Mouse (Mus musculus) MEL (cell line): ENCODE results near the gene Ror2. TPM values are rescaled to one million over a fixed set of nuclear protein-coding genes. Genes with fewer than 3 reads are reported as not detected.

Experiments
- DNase-seq: peaks from one replicate; pipeline ENCODE4 v3.0.0; 2011; ENCODE audit warnings: low read depth, low spot score
- H3K27ac ChIP-seq: 2 replicates; pipeline ENCODE4 v1.5.1; 2012; ENCODE audit warnings: low read depth, mild to moderate bottlenecking, control low read depth, low read length, moderate library complexity; ENCODE audit not compliant: control insufficient read depth
- H3K27me3 ChIP-seq, 2 experiments: fragments of 150-350 bp in 1 of 2; sonication (generic) in 1 of 2; 2 replicates each; pipeline ENCODE4 v1.6.1; 2012; ENCODE audit warnings: low read length in 2 of 2, mild to moderate bottlenecking in 2 of 2, improper control_type of control experiment in 1 of 2, moderate library complexity in 1 of 2; ENCODE audit not compliant: insufficient read depth in 2 of 2, control insufficient read depth in 1 of 2
- H3K36me3 ChIP-seq, 2 experiments: 2 replicates each; pipeline ENCODE4 v1.6.1; 2012 to 2014; ENCODE audit warnings: low read length in 2 of 2, improper control_type of control experiment in 1 of 2, inconsistent platforms in 1 of 2, mild to moderate bottlenecking in 1 of 2; ENCODE audit not compliant: insufficient read depth in 2 of 2, control insufficient read depth in 1 of 2
- H3K4me1 ChIP-seq, 2 experiments: fragments of 150-350 bp in 1 of 2; sonication (generic) in 1 of 2; 2 replicates each; pipeline ENCODE4 v1.6.1; 2012; ENCODE audit warnings: low read length in 2 of 2, improper control_type of control experiment in 1 of 2, mild to moderate bottlenecking in 1 of 2; ENCODE audit not compliant: insufficient read depth in 2 of 2, control insufficient read depth in 1 of 2
- H3K4me3 ChIP-seq, 2 experiments: fragments of 150-350 bp in 1 of 2; sonication (generic) in 1 of 2; 2 replicates each; pipeline ENCODE4 v1.5.1; 2012; ENCODE audit warnings: low read depth in 2 of 2, low read length in 2 of 2, mild to moderate bottlenecking in 2 of 2, moderate library complexity in 2 of 2, control low read depth in 1 of 2, improper control_type of control experiment in 1 of 2; ENCODE audit not compliant: control insufficient read depth in 1 of 2, insufficient read depth in 1 of 2
- H3K79me2 ChIP-seq: 2 replicates; pipeline ENCODE4 v1.6.1; 2012; ENCODE audit warnings: mild to moderate bottlenecking, low read length, moderate library complexity; ENCODE audit not compliant: control insufficient read depth, poor library complexity, insufficient read depth
- H3K9ac ChIP-seq: 2 replicates; pipeline ENCODE4 v1.6.1; 2012; ENCODE audit warnings: low read depth, mild to moderate bottlenecking, control low read depth, low read length, moderate library complexity; ENCODE audit not compliant: control insufficient read depth, poor library complexity, severe bottlenecking
- H3K9me3 ChIP-seq: fragments of 150-350 bp; sonication (generic); replicated peaks from 2 replicates; pipeline ENCODE4 v1.6.1; 2012; ENCODE audit warnings: mild to moderate bottlenecking, low read length, improper control_type of control experiment, moderate library complexity; ENCODE audit not compliant: insufficient read depth
- BHLHE40 ChIP-seq: IDR thresholded peaks from 2 replicates; pipeline ENCODE4 v1.6.1; 2012; ENCODE audit warnings: low read depth, mild to moderate bottlenecking, inconsistent platforms, low read length, improper control_type of control experiment, borderline replicate concordance
- CHD2 ChIP-seq: IDR thresholded peaks from 2 replicates; pipeline ENCODE4 v1.6.1; 2011; ENCODE audit warnings: low read length, improper control_type of control experiment
- ELF1 ChIP-seq: IDR thresholded peaks from 2 replicates; pipeline ENCODE4 v1.6.1; 2014; ENCODE audit warnings: low read depth, mild to moderate bottlenecking, inconsistent platforms, low read length, improper control_type of control experiment, moderate library complexity
- GABPA ChIP-seq: IDR thresholded peaks from 2 replicates; pipeline ENCODE4 v1.6.1; 2012; ENCODE audit warnings: low read depth, mild to moderate bottlenecking, inconsistent platforms, low read length, improper control_type of control experiment, moderate library complexity
- HCFC1 ChIP-seq: IDR thresholded peaks from 2 replicates; pipeline ENCODE4 v1.6.1; 2012; ENCODE audit warnings: low read depth, mild to moderate bottlenecking, inconsistent platforms, low read length, improper control_type of control experiment, moderate library complexity
- JUND ChIP-seq: IDR thresholded peaks from 2 replicates; pipeline ENCODE4 v1.6.1; 2011; ENCODE audit warnings: low read depth, mild to moderate bottlenecking, improper control_type of control experiment, low read length
- KAT2A ChIP-seq: conservative IDR thresholded peaks from 2 replicates; pipeline ENCODE4 v1.6.1; 2012; ENCODE audit warnings: low read depth, low read length, improper control_type of control experiment, inconsistent platforms
- MAZ ChIP-seq: IDR thresholded peaks from 2 replicates; pipeline ENCODE4 v1.6.1; 2012; ENCODE audit warnings: low read depth, mild to moderate bottlenecking, inconsistent platforms, low read length, improper control_type of control experiment
- MEF2A ChIP-seq: IDR thresholded peaks from 2 replicates; pipeline ENCODE4 v1.6.1; 2014; ENCODE audit warnings: low read depth, mild to moderate bottlenecking, inconsistent platforms, low read length, improper control_type of control experiment; ENCODE audit not compliant: poor library complexity, insufficient replicate concordance, severe bottlenecking; ENCODE audit errors: extremely low read depth
- MXI1 ChIP-seq: IDR thresholded peaks from 2 replicates; pipeline ENCODE4 v1.6.1; 2011; ENCODE audit warnings: mild to moderate bottlenecking, low read depth, low read length, improper control_type of control experiment
- NELFE ChIP-seq: IDR thresholded peaks from 2 replicates; pipeline ENCODE4 v1.6.1; 2011; ENCODE audit warnings: low read depth, low read length, improper control_type of control experiment
- POLR2A ChIP-seq, 2 experiments: IDR thresholded peaks; 2 replicates each; pipeline ENCODE4 v1.6.1; 2011 to 2012; ENCODE audit warnings: low read length in 2 of 2, mild to moderate bottlenecking in 2 of 2, control low read depth in 1 of 2, improper control_type of control experiment in 1 of 2, low read depth in 1 of 2, moderate library complexity in 1 of 2; ENCODE audit not compliant: control insufficient read depth in 1 of 2, insufficient read depth in 1 of 2, poor library complexity in 1 of 2
- RAD21 ChIP-seq: IDR thresholded peaks from 2 replicates; pipeline ENCODE4 v1.6.1; 2011; ENCODE audit warnings: mild to moderate bottlenecking, low read depth, low read length, improper control_type of control experiment
- TAL1 ChIP-seq: IDR thresholded peaks from 2 replicates; pipeline ENCODE4 v1.6.1; 2012; ENCODE audit warnings: mild to moderate bottlenecking, inconsistent platforms, low read length, moderate library complexity, mixed read lengths
- TBP ChIP-seq: IDR thresholded peaks from 2 replicates; pipeline ENCODE4 v1.8.0; 2011; ENCODE audit warnings: low read depth, low read length, improper control_type of control experiment
- TCF12 ChIP-seq: IDR thresholded peaks from 2 replicates; pipeline ENCODE4 v1.6.1; 2014; ENCODE audit warnings: low read depth, mild to moderate bottlenecking, inconsistent platforms, low read length, improper control_type of control experiment, moderate library complexity
- UBTF ChIP-seq: IDR thresholded peaks from 2 replicates; pipeline ENCODE4 v1.6.1; 2012; ENCODE audit warnings: low read depth, mild to moderate bottlenecking, inconsistent platforms, low read length, improper control_type of control experiment, moderate library complexity, borderline replicate concordance; ENCODE audit not compliant: insufficient read depth
- ZC3H11A ChIP-seq: IDR thresholded peaks from 2 replicates; pipeline ENCODE4 v1.6.1; 2012; ENCODE audit warnings: low read depth, mild to moderate bottlenecking, inconsistent platforms, low read length, improper control_type of control experiment
- ZKSCAN1 ChIP-seq: IDR thresholded peaks from 2 replicates; pipeline ENCODE4 v1.6.1; 2012; ENCODE audit warnings: low read depth, mild to moderate bottlenecking, inconsistent platforms, low read length, improper control_type of control experiment, moderate library complexity
- ZMIZ1 ChIP-seq: IDR thresholded peaks from 2 replicates; pipeline ENCODE4 v1.6.1; 2012; ENCODE audit warnings: low read depth, mild to moderate bottlenecking, inconsistent platforms, low read length, improper control_type of control experiment, moderate library complexity
- polyA plus RNA-seq, 2 experiments: library from polyadenylated mRNA; stranded (reverse) in 1 of 2; unstranded in 1 of 2; fragments of >175 nt in 1 of 2; fragments of >200 nt in 1 of 2; gene quantifications; 2 replicates each; pipeline versions ENCODE4 v1.2.1 to v1.2.4; 2012; ENCODE audit warnings: low replicate concordance in 2 of 2, low read depth in 1 of 2; ENCODE audit not compliant: insufficient read length in 2 of 2, insufficient read depth in 1 of 2, missing spikeins in 1 of 2
- total RNA-seq: library from RNA; depleted of rRNA; stranded (reverse); fragments of 300-350 nt; gene quantifications from 2 replicates; pipeline ENCODE4 v1.2.3, GENCODE M21; 2012

The Ror2 gene
- total and polyA plus RNA-seq, 3 experiments: not detected

- H3K9me3 ChIP-seq: no peaks in the 10 kb centered on the region
Measured at GRCm38 (mm10) chr13:53094658-53095057, 191.3 kb downstream of the Ror2 start.

GRCm38 (mm10) chr13:53093407-53093806, 192.5 kb downstream of the Ror2 start:
- Histone ChIP-seq H3K9me3 (no peaks in the 10 kb centered on the region), H3K27ac (no peak overlapping the region), H3K79me2 (no peaks in the 10 kb centered on the region), H3K4me3 (no peak overlapping the region), H3K4me1 (no peaks in the 10 kb centered on the region), H3K27me3 (no peaks in the 10 kb centered on the region), H3K36me3 (no peaks in the 10 kb centered on the region), H3K9ac (no peak overlapping the region)
- TF ChIP-seq GABPA (no peak), ZKSCAN1 (no peak), BHLHE40 (no peak), UBTF (no peak)
- no peak for DNase-seq

More at GRCm38 (mm10) chr13:53094658-53095057, 191.3 kb downstream of the Ror2 start:
- TF ChIP-seq TBP (no peak), GABPA (no peak), UBTF (no peak), ZC3H11A (no peak), HCFC1 (no peak), ELF1 (no peak), KAT2A (no peak), ZKSCAN1 (no peak), POLR2A (IDR thresholded peaks at IDR 0.05; ENCODE audit: control insufficient read depth in 1 of 2, insufficient read depth in 1 of 2, low read depth in 1 of 2, low read length in 2 of 2, poor library complexity in 1 of 2) (no peak)
- Histone ChIP-seq H3K27ac (no peak overlapping the region), H3K36me3 (no peaks in the 10 kb centered on the region), H3K4me1 (no peaks in the 10 kb centered on the region), H3K79me2 (no peaks in the 10 kb centered on the region), H3K9ac (no peak overlapping the region), H3K27me3 (no peaks in the 10 kb centered on the region; a peak in 1 of 4 replicates), H3K4me3 (no peak overlapping the region)
- DNase-seq: no peak

- Histone ChIP-seq H3K4me3 (no peak overlapping the region), H3K79me2 (no peaks in the 10 kb centered on the region), H3K36me3 (no peaks in the 10 kb centered on the region), H3K9ac (no peak overlapping the region), H3K27ac (no peak overlapping the region), H3K9me3 (no peaks in the 10 kb centered on the region), H3K4me1 (no peaks in the 10 kb centered on the region), H3K27me3 (no peaks in the 10 kb centered on the region)
- DNase-seq: no peak
- no peak for TF ChIP-seq MAZ
- TF ChIP-seq CHD2: no peak
- no peak for TF ChIP-seq TAL1
- no peak for TF ChIP-seq RAD21
- TF ChIP-seq MXI1: no peak
- no peak for TF ChIP-seq NELFE
- TF ChIP-seq JUND: no peak
- no peak for TF ChIP-seq BHLHE40
- no peak for TF ChIP-seq TCF12
- no peak for TF ChIP-seq ZC3H11A
- TF ChIP-seq MEF2A: no peak
- no peak for TF ChIP-seq ZMIZ1
Measured at GRCm38 (mm10) chr13:53086552-53087282, 199.2 kb downstream of the Ror2 start.
